Mouse (Mus musculus) stomach, embryonic 16.5 days (tissue): ENCODE data around the gene Art3. TPM values are rescaled to one million over a fixed set of nuclear protein-coding genes. Genes with fewer than 3 reads are reported as not detected.

Source experiments
- ATAC-seq: fragments of 200-750 bp; cut with Nextera tagmentation; 2 replicates; pipeline ENCODE4 v1.8.0; 2017; ENCODE audit warnings: moderate number of reproducible peaks, moderate TSS enrichment; ENCODE audit not compliant: insufficient read depth, low FRiP score
- H3K27ac ChIP-seq: fragments of 300-500 bp; sonication (generic); 2 replicates; pipeline ENCODE4 v1.5.1; 2014; ENCODE audit warnings: low read length
- H3K27me3 ChIP-seq: fragments of 300-500 bp; sonication (generic); 2 replicates; pipeline ENCODE4 v1.6.1; 2014; ENCODE audit warnings: low read length, control low read depth, mixed read lengths; ENCODE audit not compliant: control insufficient read depth, insufficient read depth
- H3K36me3 ChIP-seq: fragments of 300-500 bp; sonication (generic); 2 replicates; pipeline ENCODE4 v1.6.1; 2014; ENCODE audit warnings: low read length; ENCODE audit not compliant: control insufficient read depth, insufficient read depth
- H3K4me1 ChIP-seq: fragments of 300-500 bp; sonication (generic); 2 replicates; pipeline ENCODE4 v1.6.1; 2014; ENCODE audit warnings: low read length, control low read depth, mixed read lengths; ENCODE audit not compliant: control insufficient read depth, insufficient read depth
- H3K4me2 ChIP-seq: fragments of 300-500 bp; sonication (generic); 2 replicates; pipeline ENCODE4 v1.6.1; 2014; ENCODE audit warnings: low read depth, low read length, mixed read lengths
- H3K4me3 ChIP-seq: fragments of 300-500 bp; sonication (generic); replicated peaks from 2 replicates; pipeline ENCODE4 v1.5.1; 2014; ENCODE audit warnings: mild to moderate bottlenecking, low read length
- H3K9ac ChIP-seq: fragments of 300-500 bp; sonication (generic); 2 replicates; pipeline ENCODE4 v1.6.1; 2014; ENCODE audit warnings: low read length
- H3K9me3 ChIP-seq: fragments of 300-500 bp; sonication (generic); replicated peaks from 2 replicates; pipeline ENCODE4 v1.6.1; 2016; ENCODE audit warnings: low read length, control low read depth; ENCODE audit not compliant: control insufficient read depth
- WGBS: fragments of 180-500 bp; shearing (Covaris S2); extraction: QIAGEN DNeasy Blood & Tissue Kit; methylation state at CpG from one replicate; pipeline ENCODE4 v1.1.7; 2014; 5-methylcytosine and 5-hydroxymethylcytosine counted together
- polyA plus RNA-seq: library from polyadenylated mRNA; unstranded; fragments of >200 nt; fragmentation: Nextera tagmentation; extraction: Ambion mirVana; gene quantifications from 2 replicates; pipeline ENCODE4 v1.2.1, GENCODE M21; 2015

Art3 gene
- polyA plus RNA-seq, 1 experiment from 2014 or later = 7.3 TPM

DNA sequence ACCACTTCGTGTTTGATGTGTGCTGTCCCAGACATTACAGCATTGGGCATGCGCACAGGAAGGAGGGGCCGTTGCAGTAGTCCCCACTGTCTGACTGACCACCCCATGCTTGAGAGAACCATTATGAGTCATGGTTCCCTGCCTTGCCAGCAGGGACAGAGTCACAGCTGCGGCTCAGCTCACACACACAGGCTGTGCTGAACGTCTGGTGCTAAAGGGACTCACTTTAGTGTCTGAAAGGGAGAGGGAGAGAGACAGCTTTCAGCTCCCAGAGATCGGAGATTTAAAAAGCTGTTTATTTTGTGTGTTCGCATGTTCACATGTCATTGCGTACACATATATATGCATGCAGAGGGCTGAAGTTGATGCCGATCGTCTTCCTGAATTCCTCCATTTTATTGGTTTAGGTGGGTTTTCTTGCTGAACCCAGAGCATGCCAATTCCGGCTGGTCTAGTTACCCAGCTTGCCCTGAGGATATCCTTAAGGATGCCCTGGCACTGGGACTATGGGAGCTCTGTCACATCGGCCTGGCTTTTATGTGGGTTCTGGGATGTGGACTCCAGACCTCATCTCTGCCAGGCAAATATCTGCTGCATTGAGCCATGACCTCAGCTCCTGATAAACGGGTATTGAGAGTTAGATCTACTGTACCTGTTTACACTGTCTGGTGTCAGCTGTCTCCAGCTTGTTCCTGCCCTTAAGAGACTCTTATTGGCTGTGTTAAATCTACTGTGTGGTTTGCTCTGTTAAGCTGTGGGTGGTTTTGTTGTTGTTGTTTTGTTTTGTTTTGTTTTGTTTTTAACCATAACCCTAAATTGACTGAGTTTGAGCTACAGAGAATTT lies 37.7 kb downstream of the Art3 start:
- Histone ChIP-seq H3K27ac (no peak overlapping the region), H3K36me3 (no peaks in the 10 kb centered on the region), H3K4me1 (no peaks in the 10 kb centered on the region; the same call in 1 of the 2 replicates), H3K9me3 (no peaks in the 10 kb centered on the region), H3K9ac (no peak overlapping the region), H3K4me3 (no peak overlapping the region), H3K27me3 (no peaks in the 10 kb centered on the region), H3K4me2 (no peak overlapping the region)
- peak; percentile 82; the same call in 1 of the 2 replicates for ATAC-seq
- WGBS = 59% methylated on average over 13 of the region's 13 CpGs

DNA sequence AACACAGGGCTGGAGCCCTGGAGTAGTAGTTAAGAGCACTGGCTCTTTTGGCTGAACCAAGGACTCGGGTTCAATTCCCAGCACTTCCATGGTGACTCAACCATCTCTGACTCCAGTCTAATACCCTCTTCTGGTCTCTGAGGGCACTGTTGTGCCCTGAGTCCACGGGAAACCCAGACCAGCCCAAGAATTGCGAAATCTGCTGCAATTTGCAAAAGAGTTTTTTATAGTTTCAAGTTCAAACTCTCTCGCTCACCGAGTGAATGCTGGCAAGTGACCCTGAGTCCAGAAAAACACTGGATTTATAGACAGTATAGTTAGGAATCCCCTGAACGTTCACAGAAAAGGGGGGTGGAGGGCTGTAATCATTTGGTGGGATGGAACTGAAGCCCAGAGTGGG lies 38.8 kb downstream of the Art3 start:
- no peaks in the 10 kb centered on the region for H3K36me3 ChIP-seq
- ATAC-seq = no peak
- H3K9me3 ChIP-seq = no peaks in the 10 kb centered on the region
- no peak overlapping the region for H3K4me2 ChIP-seq
- no peak overlapping the region for H3K27ac ChIP-seq
- WGBS = 73% methylated on average over 6 of the region's 6 CpGs
- no peaks in the 10 kb centered on the region for H3K27me3 ChIP-seq
- no peak overlapping the region for H3K4me3 ChIP-seq
- H3K4me1 ChIP-seq = no peaks in the 10 kb centered on the region; the same call in 1 of the 2 replicates
- H3K9ac ChIP-seq = no peak overlapping the region

DNA sequence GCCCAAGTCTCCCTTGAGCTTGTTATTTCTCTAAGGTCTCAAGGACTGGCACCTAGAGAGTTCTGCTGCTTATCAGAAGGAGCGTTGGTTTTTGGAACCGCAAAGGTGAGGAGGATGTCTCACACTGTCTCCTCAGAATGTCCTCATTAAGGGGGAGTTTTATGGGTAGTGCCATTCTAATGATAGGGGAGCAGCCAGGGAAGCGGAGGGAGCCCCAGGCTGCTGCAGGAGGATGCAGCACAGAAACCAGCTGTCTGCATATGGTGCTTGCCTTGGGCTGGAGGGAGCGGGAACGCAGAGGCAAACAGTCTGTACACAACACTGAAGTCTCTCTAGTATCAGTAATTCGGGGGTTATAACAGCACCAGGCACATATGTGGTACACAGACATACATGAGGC lies 39.3 kb downstream of the Art3 start:
- no peaks in the 10 kb centered on the region for H3K36me3 ChIP-seq
- WGBS = 63% methylated on average over 6 of the region's 6 CpGs
- no peak overlapping the region for H3K27ac ChIP-seq
- no peaks in the 10 kb centered on the region for H3K9me3 ChIP-seq
- no peak overlapping the region for H3K4me3 ChIP-seq
- H3K9ac ChIP-seq = no peak overlapping the region
- no peaks in the 10 kb centered on the region; the same call in 1 of the 2 replicates for H3K4me1 ChIP-seq
- H3K27me3 ChIP-seq = no peaks in the 10 kb centered on the region
- ATAC-seq = no peak
- no peak overlapping the region for H3K4me2 ChIP-seq

DNA sequence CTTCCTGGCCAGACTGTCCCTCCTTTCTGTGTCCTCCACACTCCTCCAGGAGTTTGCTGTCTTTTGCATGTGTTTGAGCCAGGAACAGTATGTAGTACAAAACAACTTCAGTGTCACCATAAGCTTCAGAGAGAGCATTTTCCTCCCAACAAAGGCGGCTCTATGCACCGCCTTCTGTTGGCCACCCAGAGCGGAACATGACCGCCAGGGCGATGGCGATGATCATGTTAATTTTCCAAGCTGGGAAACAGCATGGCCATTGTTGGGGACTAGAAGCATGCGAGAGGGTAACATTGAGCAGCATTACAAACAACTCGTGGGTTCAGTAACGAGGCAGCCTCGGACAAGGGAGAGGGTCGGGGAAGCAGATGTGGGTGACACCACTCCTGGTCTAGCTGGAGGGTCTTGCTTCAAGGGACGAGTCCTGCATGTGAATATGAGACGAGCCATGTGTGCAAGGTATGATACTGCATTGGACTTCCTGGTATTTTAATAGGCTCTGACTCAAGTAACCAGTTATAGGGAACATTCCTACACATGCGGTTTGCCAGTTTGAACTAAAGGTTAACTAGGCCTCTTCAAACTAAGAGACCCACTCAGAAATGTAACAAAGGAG lies 39.8 kb downstream of the Art3 start:
- no peak overlapping the region for H3K4me2 ChIP-seq
- H3K27ac ChIP-seq = no peak overlapping the region
- ATAC-seq = no peak

DNA sequence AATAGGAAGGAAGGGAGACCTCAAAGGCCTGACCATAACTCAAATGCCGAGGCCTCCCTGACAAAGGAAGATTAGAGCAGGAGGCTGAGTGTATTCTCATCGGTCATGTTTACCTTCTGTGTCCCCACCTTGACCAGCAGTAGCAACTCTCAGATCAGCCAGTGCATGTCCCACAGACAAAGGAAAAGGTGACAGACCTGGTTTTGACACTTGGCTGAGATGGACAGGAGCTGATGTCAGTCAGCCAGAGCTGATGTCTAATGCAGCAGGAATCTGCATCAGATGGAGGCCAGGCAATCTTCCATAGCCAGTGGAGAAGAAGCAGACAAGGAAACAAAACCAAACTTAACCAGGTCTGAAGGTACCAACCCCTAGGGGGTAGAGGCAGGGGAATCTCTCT lies 41.0 kb downstream of the Art3 start:
- Histone ChIP-seq H3K27me3 (no peaks in the 10 kb centered on the region), H3K9ac (no peak overlapping the region), H3K27ac (no peak overlapping the region), H3K4me2 (no peak overlapping the region), H3K4me3 (no peak overlapping the region), H3K36me3 (no peaks in the 10 kb centered on the region), H3K9me3 (no peaks in the 10 kb centered on the region), H3K4me1 (peaks cover 10% of the 10 kb centered on the region)
- WGBS = 25% methylated on average over 2 of the region's 2 CpGs
- no peak for ATAC-seq

More for the DNA sequence above, 39.8 kb downstream of the Art3 start:
- H3K4me3 ChIP-seq = no peak overlapping the region
- no peaks in the 10 kb centered on the region for H3K27me3 ChIP-seq
- H3K9me3 ChIP-seq = no peaks in the 10 kb centered on the region
- no peaks in the 10 kb centered on the region; the same call in 1 of the 2 replicates for H3K4me1 ChIP-seq
- no peak overlapping the region for H3K9ac ChIP-seq
- no peaks in the 10 kb centered on the region for H3K36me3 ChIP-seq
- 81% methylated on average over 14 of the region's 14 CpGs for WGBS

DNA sequence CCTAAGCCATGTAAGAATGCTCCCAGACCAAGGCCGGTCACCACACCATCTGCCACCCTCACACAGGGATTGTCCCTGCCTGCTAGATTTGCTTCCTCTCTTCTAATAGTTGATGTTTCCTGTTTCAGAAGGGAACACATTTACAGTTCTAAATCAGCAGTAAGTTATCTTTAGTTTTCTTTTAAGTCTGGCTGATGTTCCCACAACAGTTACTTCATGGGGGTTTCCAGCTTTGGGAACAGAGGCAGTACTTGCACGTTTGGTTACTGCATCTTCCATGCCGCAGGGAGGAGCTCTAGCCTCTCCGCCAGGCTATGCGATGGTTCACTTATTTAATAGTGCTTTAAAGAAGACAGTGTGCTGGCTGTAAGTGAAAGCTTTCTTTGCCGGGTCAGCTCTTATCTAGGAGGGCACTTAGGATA lies 43.1 kb downstream of the Art3 start:
- ATAC-seq = no peak
- Histone ChIP-seq H3K4me3 (no peak overlapping the region), H3K4me2 (no peak overlapping the region), H3K27me3 (no peaks in the 10 kb centered on the region), H3K9ac (no peak overlapping the region), H3K9me3 (no peaks in the 10 kb centered on the region), H3K27ac (peak overlapping the region; percentile 44; the same call in 1 of the 2 replicates), H3K4me1 (peaks cover 13% of the 10 kb centered on the region), H3K36me3 (no peaks in the 10 kb centered on the region)
- WGBS = 44% methylated on average over 6 of the region's 6 CpGs

DNA sequence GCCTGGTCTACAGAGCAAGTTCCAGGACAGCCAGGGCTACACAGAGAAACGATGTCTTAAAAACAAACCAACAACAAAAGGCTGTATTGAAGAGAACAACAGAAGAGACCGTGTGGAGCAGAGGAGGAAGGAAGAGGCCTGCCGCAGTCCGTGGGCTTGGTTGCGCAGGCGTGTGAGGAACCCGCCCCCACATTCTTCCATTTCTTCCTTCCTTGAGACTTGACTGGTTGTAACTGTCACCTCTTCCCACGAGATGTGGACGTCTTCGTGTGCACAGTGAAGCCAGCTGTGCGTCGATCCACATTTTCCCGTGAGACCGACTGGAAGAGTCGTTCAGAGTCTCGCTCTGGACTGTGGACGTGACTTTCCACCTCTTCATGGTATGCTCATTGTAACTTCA lies 43.7 kb downstream of the Art3 start:
- ATAC-seq = no peak

DNA sequence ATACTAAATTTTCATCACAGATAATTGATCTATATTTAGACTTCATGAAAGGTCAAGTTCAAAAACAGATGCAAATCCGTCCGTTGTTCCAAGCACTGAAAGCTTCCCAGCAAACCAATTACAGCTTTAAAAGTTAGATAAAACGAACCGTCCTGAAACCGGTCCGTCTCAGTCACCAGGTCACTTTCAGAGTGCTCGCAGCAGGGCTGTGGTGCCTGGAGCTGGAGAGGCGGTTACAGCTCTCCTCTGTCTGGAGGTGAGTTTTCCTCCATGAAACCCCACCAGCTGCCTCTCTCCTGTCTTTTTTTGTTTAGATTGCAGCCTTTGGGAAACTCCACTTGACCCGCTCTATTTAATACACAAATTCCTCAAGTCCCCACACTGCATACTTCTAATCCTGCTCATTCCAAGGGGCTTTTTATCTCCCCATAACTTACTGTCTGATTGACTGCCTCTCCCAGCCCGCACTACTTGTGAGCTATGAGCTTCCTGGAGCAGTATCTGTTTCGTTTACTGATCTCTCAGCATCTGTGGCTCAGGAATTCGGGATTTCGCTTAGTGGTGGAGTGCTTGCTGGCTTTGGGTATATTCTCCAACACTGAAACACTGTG lies 45.3 kb downstream of the Art3 start:
- no peak for ATAC-seq
- Histone ChIP-seq H3K9me3 (no peaks in the 10 kb centered on the region), H3K4me3 (no peak overlapping the region), H3K27ac (no peak overlapping the region), H3K4me1 (peaks cover 13% of the 10 kb centered on the region), H3K27me3 (no peaks in the 10 kb centered on the region), H3K9ac (no peak overlapping the region; the same call in 1 of the 2 replicates), H3K4me2 (0 out of 2 replicates have a peak overlapping the region, but pooled peaks have one; percentile 5), H3K36me3 (no peaks in the 10 kb centered on the region)
- 14% methylated on average over 13 of the region's 13 CpGs for WGBS

More for the DNA sequence above, 43.7 kb downstream of the Art3 start:
- Histone ChIP-seq H3K27me3 (no peaks in the 10 kb centered on the region), H3K27ac (0 out of 2 replicates have a peak overlapping the region, but pooled peaks have one; percentile 44), H3K9me3 (no peaks in the 10 kb centered on the region), H3K36me3 (no peaks in the 10 kb centered on the region), H3K4me2 (no peak overlapping the region), H3K9ac (no peak overlapping the region), H3K4me1 (peaks cover 13% of the 10 kb centered on the region), H3K4me3 (no peak overlapping the region)
- WGBS = 75% methylated on average over 17 of the region's 17 CpGs
